Mouse (Mus musculus) left cerebral cortex, postnatal 4 days (tissue): ENCODE measurements around the gene Lipe. TPM values are rescaled to one million over a fixed set of nuclear protein-coding genes. Genes with fewer than 3 reads are reported as not detected.

Source experiments
- DNase-seq: peaks from one replicate; pipeline ENCODE4 v3.0.0-alpha.2; 2022
- intact Hi-C: fragments of 180-260 bp; cut with DNase I; formaldehyde crosslinking; loops from one replicate; pipeline ENCODE4 v1.15.1; 2025
- total RNA-seq, 2 experiments: library from RNA; stranded (reverse); gene quantifications; 2 replicates each; pipeline ENCODE4 v1.2.3; 2021

Gene Lipe
- total RNA-seq, 2 experiments from 2014 or later = 8.3 to 9.0 TPM

- peak; percentile 61 for DNase-seq
- intact Hi-C loops = no loop called here
Measured at GRCm38 (mm10) chr7:25368333-25368732, 30.2 kb downstream of the Lipe start.

DNA sequence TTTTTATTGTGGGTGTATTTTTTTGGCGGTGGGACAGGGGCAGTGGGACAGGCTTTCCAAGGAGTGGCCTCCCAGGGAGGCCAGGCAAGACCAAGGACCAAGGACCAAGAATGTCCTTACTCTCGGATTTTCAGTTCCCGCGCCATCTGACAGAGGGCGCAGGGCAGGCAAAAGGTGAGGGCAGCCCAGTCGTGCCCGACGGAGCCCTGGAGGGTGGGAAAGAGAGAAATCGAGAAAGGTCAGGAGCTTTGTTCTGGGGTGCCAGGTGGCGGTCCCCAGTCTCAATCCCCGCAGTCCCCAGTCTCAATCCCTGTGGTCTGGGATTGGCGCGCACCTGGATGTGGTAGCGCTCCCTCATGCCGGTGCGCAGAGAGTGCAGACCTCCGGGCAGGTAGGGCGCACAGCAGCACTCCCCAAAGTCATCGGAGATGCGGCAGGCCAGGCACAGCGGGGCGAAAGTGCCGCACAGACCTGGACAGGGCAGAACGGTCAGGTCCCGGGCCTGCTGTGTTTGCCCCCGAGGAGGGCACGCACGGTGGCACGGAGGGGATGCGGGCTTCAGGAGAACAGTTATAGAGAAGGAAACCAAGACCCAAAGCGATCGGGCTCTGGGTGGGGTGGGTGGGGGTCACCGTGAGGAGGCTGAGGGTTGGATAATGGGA lies 30.7 kb downstream of the Lipe start:
- DNase-seq = no peak
- intact Hi-C loops = no loop called here

DNA sequence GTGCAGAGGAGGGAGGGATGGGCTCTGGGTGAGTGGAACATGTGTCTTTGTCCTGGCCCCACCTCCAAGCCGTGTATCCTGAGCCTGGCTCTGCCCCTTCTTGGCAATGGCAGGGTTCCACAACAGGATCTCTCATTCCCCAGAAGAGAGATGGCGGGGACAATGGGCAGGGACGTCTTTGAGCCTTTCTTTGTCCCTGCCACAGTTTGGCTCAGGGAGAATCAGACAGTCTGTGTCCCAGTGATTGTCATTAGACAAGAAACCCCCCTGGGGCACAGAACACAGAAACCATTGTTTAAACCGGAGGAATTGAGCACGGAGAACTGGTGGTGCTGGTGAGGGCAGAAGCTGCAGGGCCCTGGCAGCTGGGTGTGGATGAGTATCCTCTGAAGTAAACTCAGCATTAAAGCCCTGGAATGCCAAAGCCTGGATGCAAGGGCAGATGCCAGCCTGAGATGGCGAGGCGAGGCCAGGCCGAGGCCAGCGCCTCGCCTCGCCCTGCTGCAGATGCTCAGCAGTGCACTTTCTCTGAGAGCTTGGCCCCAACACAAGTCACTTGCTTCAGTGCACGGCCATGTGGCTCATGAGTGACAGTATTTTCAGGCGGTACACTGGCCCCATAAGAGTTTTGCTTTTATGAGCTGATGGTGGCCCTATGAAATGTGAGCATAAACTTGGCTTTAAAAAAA lies 32.4 kb downstream of the Lipe start:
- peak; percentile 51 for DNase-seq
- intact Hi-C loops = no loop called here

GRCm38 (mm10) chr7:25363632-25364031 lies 34.9 kb downstream of the Lipe start:
- intact Hi-C loops = no loop called here
- no peak for DNase-seq

DNA sequence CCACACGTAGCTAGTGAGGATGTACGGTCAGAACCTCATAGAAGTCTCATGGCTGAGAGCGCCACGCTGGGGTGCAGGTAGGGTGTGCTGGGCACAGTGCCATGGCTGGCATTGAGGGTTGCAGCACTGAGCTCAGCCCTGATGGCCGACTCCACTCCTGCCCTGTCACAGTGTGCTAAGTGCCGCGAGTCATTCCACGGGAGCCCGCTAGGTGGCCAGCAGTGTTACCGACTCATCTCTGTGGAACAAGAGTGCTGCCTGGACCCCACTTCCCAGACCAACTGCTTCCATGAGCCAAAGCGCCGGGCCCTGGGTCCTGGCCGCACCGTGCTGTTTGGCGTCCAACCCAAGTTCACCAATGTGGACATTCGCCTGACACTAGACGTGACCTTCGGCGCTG lies 35.4 kb downstream of the Lipe start:
- intact Hi-C loops = no loop called here
- peak; percentile 48 for DNase-seq

GRCm38 (mm10) chr7:25358721-25359206 lies 39.7 kb downstream of the Lipe start:
- intact Hi-C loops = no loop called here
- DNase-seq = peak; percentile 77

DNA sequence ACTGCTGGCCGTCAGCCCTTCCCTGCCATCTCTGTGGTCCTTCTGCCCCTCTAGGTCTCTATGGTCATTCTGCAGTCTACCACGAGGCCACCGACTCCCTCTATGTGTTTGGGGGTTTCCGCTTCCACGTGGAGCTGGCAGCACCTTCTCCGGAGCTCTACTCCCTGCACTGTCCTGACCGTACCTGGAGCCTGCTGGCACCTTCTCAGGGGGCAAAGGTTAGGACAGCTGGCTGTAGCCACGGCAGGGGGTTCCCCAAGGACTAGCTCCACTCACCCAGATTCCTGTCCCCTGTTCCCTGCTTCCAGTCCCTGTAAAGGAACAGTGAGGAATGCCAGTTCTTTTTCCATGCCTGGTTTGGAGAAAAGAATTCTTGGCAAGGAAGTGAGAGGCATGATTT lies 49.6 kb downstream of the Lipe start:
- DNase-seq = no peak
- intact Hi-C loops = no loop called here

DNA sequence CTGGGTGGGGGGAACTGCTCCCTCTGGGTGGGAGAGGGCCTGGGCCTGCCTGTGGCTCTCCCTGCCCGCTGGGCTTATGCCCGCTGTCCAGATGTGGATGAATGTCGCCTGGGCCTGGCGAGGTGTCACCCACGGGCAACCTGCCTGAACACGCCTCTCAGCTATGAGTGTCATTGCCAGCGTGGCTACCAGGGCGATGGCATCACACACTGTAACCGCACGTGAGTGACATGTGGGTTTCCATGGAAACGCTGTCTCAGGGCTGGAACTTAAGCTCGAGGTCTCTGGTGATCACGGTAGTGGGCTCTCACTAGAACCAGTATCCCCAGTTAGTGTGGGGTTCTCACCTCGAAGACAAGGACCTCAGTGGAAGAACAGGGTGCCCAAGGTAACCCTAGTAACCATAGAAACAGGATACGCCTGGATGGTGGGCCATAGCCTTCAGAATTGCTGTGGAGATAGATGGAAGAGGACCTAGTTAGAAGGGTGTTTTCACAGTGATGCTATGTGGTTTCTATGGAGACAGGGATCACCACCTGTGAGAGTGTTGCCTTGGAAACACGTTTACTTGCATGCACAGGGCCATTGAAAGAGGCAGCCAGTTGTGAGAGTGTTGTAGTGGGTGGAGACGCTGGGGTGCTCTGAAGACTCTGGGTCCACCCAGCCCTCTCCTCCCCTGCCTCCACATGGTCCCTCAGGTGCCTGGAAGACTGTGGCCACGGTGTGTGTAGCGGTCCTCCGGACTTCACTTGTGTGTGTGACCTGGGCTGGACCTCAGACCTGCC lies 57.3 kb downstream of the Lipe start:
- intact Hi-C loops = no loop called here
- DNase-seq = no peak

DNA sequence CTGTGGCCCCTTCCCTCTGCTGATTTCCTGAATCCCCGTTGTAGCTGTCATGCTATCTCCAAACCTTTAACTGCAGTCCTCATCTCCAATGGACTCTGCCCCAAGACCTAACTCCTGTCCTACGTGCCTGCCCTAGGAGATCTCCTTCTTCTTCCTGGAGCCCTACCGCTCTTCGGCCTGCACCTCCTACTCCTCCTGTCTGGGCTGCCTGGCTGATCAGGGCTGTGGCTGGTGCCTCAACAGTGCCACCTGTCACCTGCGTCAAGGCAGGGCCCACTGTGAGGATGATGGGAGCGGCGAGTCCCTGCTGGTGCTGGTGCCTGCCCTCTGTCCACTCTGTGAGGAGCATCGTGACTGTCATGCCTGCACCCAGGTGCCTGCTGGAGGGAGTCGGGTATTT lies 59.2 kb downstream of the Lipe start:
- intact Hi-C loops = no loop called here
- no peak for DNase-seq

GRCm38 (mm10) chr7:25334472-25334871 lies 64.0 kb downstream of the Lipe start:
- DNase-seq = no peak
- intact Hi-C loops = no loop called here

DNA sequence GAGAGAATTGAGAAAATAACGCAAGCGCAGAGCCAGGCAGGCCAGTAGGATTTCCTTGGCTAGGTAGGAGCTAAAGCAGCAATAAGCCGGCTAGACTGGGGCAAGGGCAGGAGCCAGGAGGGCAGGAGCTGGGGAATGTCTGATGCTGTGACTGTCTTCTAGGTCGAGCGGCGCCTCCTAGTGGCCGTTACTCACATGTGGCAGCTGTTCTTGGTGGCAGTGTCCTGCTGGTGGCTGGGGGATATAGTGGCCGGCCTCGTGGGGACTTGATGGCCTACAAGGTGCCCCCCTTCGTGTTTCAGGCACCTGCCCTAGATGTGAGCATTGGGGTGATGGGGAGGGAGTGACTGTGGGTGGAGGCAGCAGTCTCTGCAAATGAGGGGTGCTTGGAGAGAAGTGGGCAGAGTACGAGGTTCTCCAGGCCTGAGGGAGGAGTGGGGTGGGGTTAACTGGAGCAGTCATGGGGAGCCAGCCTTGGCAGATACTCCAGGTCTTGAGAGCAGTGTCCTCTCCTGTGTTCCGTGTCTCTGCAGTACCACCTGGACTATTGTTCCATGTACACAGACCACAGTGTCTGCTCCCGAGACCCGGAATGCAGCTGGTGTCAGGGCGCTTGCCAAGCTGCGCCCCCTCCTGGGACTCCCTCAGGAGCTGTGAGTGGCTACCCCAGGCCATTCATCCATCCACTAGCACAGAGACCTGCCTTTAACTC lies 64.8 kb downstream of the Lipe start:
- intact Hi-C loops = no loop called here
- peak; percentile 82 for DNase-seq

Other genes with a start within 250 kb of the Lipe start
- gene Pou2f2, start 219.0 kb downstream of the Lipe start, total RNA-seq = 10 to 100 TPM; 17.7 to 18.7 TPM
- 10 to 100 TPM; 15.1 to 16.8 TPM for gene Dedd2, start 178.1 kb downstream of the Lipe start, total RNA-seq
- gene Zfp526, start 177.3 kb downstream of the Lipe start, total RNA-seq = 1 to 10 TPM; 6.5 to 7.8 TPM
- 100 to 1,000 TPM; 195 to 197 TPM for gene Gsk3a, start 160.9 kb downstream of the Lipe start, total RNA-seq
- gene Erf, start 147.9 kb downstream of the Lipe start, total RNA-seq = 10 to 100 TPM; 29.4 to 36.1 TPM
- gene Cic, start 131.0 kb downstream of the Lipe start, total RNA-seq = 100 to 1,000 TPM; 324 to 333 TPM
- 100 to 1,000 TPM; 234 to 250 TPM for gene Pafah1b3, start 100.7 kb downstream of the Lipe start, total RNA-seq
- gene Prr19, start 97.3 kb downstream of the Lipe start, total RNA-seq = under 1 TPM; 0.52 to 0.87 TPM
- gene Tmem145, start 92.6 kb downstream of the Lipe start, total RNA-seq = 100 to 1,000 TPM in 1 of 2 experiments, 10 to 100 TPM in 1; 99.6 to 104 TPM
- gene Megf8, start 81.5 kb downstream of the Lipe start, total RNA-seq = 10 to 100 TPM; 81.0 to 89.9 TPM
- gene Cnfn, start 29.0 kb downstream of the Lipe start, total RNA-seq = not detected
- gene Cxcl17, start 14.2 kb upstream of the Lipe start, total RNA-seq = not detected
- 1 to 10 TPM in 1 of 2 experiments, under 1 TPM in 1; 0.70 to 1.0 TPM for gene Ceacam1, start 78.9 kb upstream of the Lipe start, total RNA-seq
- not detected for gene Ceacam2, start 141.1 kb upstream of the Lipe start, total RNA-seq
- gene Erich4, start 217.2 kb upstream of the Lipe start, total RNA-seq = not detected
- 10 to 100 TPM; 19.9 to 22.7 TPM for gene Dmac2, start 220.7 kb upstream of the Lipe start, total RNA-seq
- 1 to 10 TPM in 1 of 2 experiments, under 1 TPM in 1; 0.64 to 1.0 TPM for gene B3gnt8, start 227.9 kb upstream of the Lipe start, total RNA-seq